ENCODE assay signal across 28 mouse cellular contexts in the genomic region with DNA sequence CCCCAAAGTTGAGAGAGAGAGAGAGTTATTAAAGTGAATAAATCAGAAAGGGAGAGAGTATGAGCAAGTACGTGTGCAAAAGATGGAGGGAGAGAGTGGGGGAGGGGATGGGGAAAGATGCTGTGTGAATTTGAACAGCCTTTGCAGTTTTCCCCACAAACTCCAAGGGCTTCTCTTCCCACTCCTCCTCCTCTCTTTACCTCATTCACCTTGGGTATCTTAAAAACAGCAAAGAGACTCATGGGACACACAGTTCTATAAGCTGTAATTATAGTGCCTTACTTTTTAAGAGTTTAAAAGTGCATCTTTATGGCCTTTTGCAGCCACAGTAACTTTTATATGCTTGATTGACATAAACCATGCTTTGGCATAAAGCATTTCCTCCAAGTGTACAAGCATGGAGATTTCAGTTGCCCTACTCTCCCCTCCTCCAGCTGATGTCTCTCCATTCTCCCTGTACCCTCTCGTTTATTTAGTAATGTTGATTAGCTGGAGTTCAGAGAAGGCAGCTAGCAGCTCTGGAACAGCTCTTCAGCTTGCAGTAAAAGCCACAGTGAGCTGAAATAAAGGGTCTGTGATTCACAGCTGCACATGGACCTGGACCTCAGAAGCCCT.
"Had no signal": no experiment of that assay in that cellular context is flagged by ENCODE, and none has a peak within 500 bp of the region (broad histone marks: within the 10 kb centered on the region; RNA-seq: fewer than 3 reads in every experiment).

No protein-coding gene starts in this region.

- H3K9ac ChIP-seq: embryonic facial prominence, embryonic 12.5 days; embryonic facial prominence, embryonic 13.5 days; embryonic facial prominence, embryonic 15.5 days; forebrain, embryonic 12.5 days; forebrain, embryonic 13.5 days; forebrain, embryonic 15.5 days; forebrain, postnatal 0 days had no signal

- ATAC-seq: forebrain, embryonic 13.5 days; forebrain, embryonic 14.5 days; forebrain, embryonic 15.5 days; forebrain, embryonic 16.5 days; forebrain, postnatal 0 days had no signal

- H3K36me3 ChIP-seq: embryonic facial prominence, embryonic 10.5 days; embryonic facial prominence, embryonic 12.5 days; embryonic facial prominence, embryonic 13.5 days; embryonic facial prominence, embryonic 15.5 days; forebrain, embryonic 10.5 days; forebrain, embryonic 12.5 days; forebrain, embryonic 15.5 days had no signal

- H3K27ac ChIP-seq: embryonic facial prominence, embryonic 10.5 days; embryonic facial prominence, embryonic 12.5 days; embryonic facial prominence, embryonic 13.5 days; embryonic facial prominence, embryonic 15.5 days; forebrain, embryonic 10.5 days; forebrain, embryonic 12.5 days; forebrain, embryonic 13.5 days; forebrain, embryonic 15.5 days; gastrocnemius, adult 2 months had no signal

- H3K9me3 ChIP-seq: embryonic facial prominence, embryonic 10.5 days; embryonic facial prominence, embryonic 12.5 days; embryonic facial prominence, embryonic 13.5 days; embryonic facial prominence, embryonic 15.5 days; forebrain, embryonic 10.5 days; forebrain, embryonic 12.5 days; forebrain, embryonic 13.5 days; forebrain, embryonic 15.5 days had no signal

- DNase-seq: cerebellum, adult 2 months; cerebellum, adult 8-10 months; cerebellum, adult 9-10 months; cerebellum, adult 9-11 months; cerebellum, postnatal 10 days; cerebellum, postnatal 14 days; cerebellum, postnatal 25 days; cerebellum, postnatal 36 days; embryo, embryonic 11 days; forebrain, postnatal 0 days; gastrocnemius, adult 2 months; gastrocnemius, postnatal 10 days; gastrocnemius, postnatal 14 days; gastrocnemius, postnatal 25 days; gastrocnemius, postnatal 36 days; heart, adult 11 months; heart, adult 18-20 months had no signal

- H3K4me2 ChIP-seq: embryonic facial prominence, embryonic 12.5 days; embryonic facial prominence, embryonic 13.5 days; embryonic facial prominence, embryonic 15.5 days; forebrain, embryonic 12.5 days; forebrain, embryonic 13.5 days; forebrain, embryonic 15.5 days had no signal

- H3K4me3 ChIP-seq: embryonic facial prominence, embryonic 10.5 days; embryonic facial prominence, embryonic 12.5 days; embryonic facial prominence, embryonic 13.5 days; embryonic facial prominence, embryonic 15.5 days; erythroblast, embryonic 14.5 days; forebrain, embryonic 10.5 days; forebrain, embryonic 12.5 days; forebrain, embryonic 13.5 days; forebrain, embryonic 15.5 days; gastrocnemius, adult 2 months had no signal

- H3K4me1 ChIP-seq: embryonic facial prominence, embryonic 12.5 days; embryonic facial prominence, embryonic 13.5 days; embryonic facial prominence, embryonic 15.5 days; forebrain, embryonic 12.5 days; forebrain, embryonic 13.5 days; forebrain, embryonic 15.5 days had no signal

- H3K27me3 ChIP-seq: embryonic facial prominence, embryonic 12.5 days; embryonic facial prominence, embryonic 13.5 days; embryonic facial prominence, embryonic 15.5 days; forebrain, embryonic 12.5 days; forebrain, embryonic 13.5 days; forebrain, embryonic 15.5 days had no signal
